In genomic region chr11:120783426-120784063, GRCm38 (mm10) we compare ENCODE assay signal across 8 mouse cellular contexts. TPM values are rescaled to one million over a fixed set of nuclear protein-coding genes. Genes with fewer than 3 reads are reported as not detected.
DNase-seq lines count a peak whose midpoint lies in the region; ATAC-seq and TF ChIP-seq lines count a peak whose summit lies in the region.

No protein-coding gene starts in this region.

- in situ Hi-C loops in CH12.LX (cut with MboI; ENCODE audit: low pct_ligation_motif_present, low pct_unique_long_range_greater_than_20kb, low sequenced_read_pairs): no loop called here

- H3K9me3 ChIP-seq in CH12.LX (replicated peaks; ENCODE audit: low read length): no peaks in the 10 kb centered on the region
- no peaks in the 10 kb centered on the region for H3K9me3 ChIP-seq in limb, embryonic 10.5 days (replicated peaks)
- H3K9me3 ChIP-seq in neural tube, embryonic 14.5 days (ENCODE audit: control insufficient read depth, low read length): no peaks in the 10 kb centered on the region

- TF ChIP-seq EP300 in CH12.LX (IDR thresholded peaks at IDR 0.05; ENCODE audit: low read length): no peak

- H3K36me3 ChIP-seq in CH12.LX (replicated peaks in 1 of 2; ENCODE audit: control insufficient read depth in 1 of 2, insufficient read depth in 1 of 2, low read length in 1 of 2): peaks cover 40 to 65% of the 10 kb centered on the region in 2 experiments
- H3K36me3 ChIP-seq in limb, embryonic 10.5 days: peaks cover 53% of the 10 kb centered on the region
- peaks cover 17% of the 10 kb centered on the region; the same call in 1 of the 2 replicates for H3K36me3 ChIP-seq in neural tube, embryonic 14.5 days (ENCODE audit: control insufficient read depth, insufficient read depth, low read length)

- ATAC-seq in erythroblast, adult 5-6 weeks (replicated peaks; ENCODE audit: low FRiP score, poor library complexity, severe bottlenecking): 0 out of 2 replicates have a peak, but pooled peaks have one; percentile 4
- peak; percentile 49; the same call in 1 of the 2 replicates for ATAC-seq in neural tube, embryonic 14.5 days (ENCODE audit: low read depth)
- ATAC-seq in activated CD4-positive, CD25-positive, alpha-beta regulatory T cell, adult 4 months: no peak

- peak overlapping the region; percentile 60 for H3K4me2 ChIP-seq in CH12.LX (ENCODE audit: insufficient read depth, low read depth, poor library complexity, severe bottlenecking)
- peak overlapping the region; percentile 93 for H3K4me2 ChIP-seq in neural tube, embryonic 14.5 days (ENCODE audit: low read depth, low read length)

- 1% methylated on average over 42 of the region's 42 CpGs for WGBS in limb, embryonic 10.5 days
- 2% methylated on average over 37 of the region's 42 CpGs for WGBS in neural tube, embryonic 14.5 days

- no peak for TF ChIP-seq POLR2A in CH12.LX (IDR thresholded peaks at IDR 0.05; ENCODE audit: low read depth, low read length)

- H3K4me1 ChIP-seq in CH12.LX (ENCODE audit: control insufficient read depth in 1 of 2, insufficient read depth in 2 of 2): peaks cover 10 to 30% of the 10 kb centered on the region in 2 experiments
- peaks cover 26% of the 10 kb centered on the region for H3K4me1 ChIP-seq in limb, embryonic 10.5 days
- H3K4me1 ChIP-seq in neural tube, embryonic 14.5 days (ENCODE audit: control insufficient read depth, insufficient read depth, low read length): peaks cover 19% of the 10 kb centered on the region

- no peak for TF ChIP-seq CTCF in CH12.LX (conservative IDR thresholded peaks at IDR 0.05 in 1 of 2, IDR thresholded peaks at IDR 0.05 in 1 of 2; ENCODE audit: low read depth in 2 of 2, low read length in 2 of 2)

- TF ChIP-seq RAD21 in CH12.LX (IDR thresholded peaks at IDR 0.05; ENCODE audit: low read depth, low read length): no peak

- no peaks in the 10 kb centered on the region for H3K27me3 ChIP-seq in CH12.LX (replicated peaks)
- peaks cover 21% of the 10 kb centered on the region for H3K27me3 ChIP-seq in limb, embryonic 10.5 days (ENCODE audit: low read depth, poor library complexity, severe bottlenecking)
- no peaks in the 10 kb centered on the region for H3K27me3 ChIP-seq in neural tube, embryonic 14.5 days (ENCODE audit: control insufficient read depth, insufficient read depth, low read length)

- DNase-seq in heart, adult 11 months: peak; percentile 94
- no peak for DNase-seq in heart, postnatal 36 days
- no peak for DNase-seq in CH12.LX (ENCODE audit: extremely low read depth)
- DNase-seq in limb, embryonic 10.5 days (ENCODE audit: low spot score): no peak
- DNase-seq in thymus, postnatal 36 days: no peak

- peak overlapping the region; percentile 77 for H3K9ac ChIP-seq in CH12.LX (ENCODE audit: insufficient read depth, low read depth)
- H3K9ac ChIP-seq in neural tube, embryonic 14.5 days (replicated peaks; ENCODE audit: low read depth, low read length): peak overlapping the region; percentile 88

- no peak overlapping the region for H3K27ac ChIP-seq in CH12.LX (ENCODE audit: insufficient read depth, low read depth)
- peak overlapping the region; percentile 90 for H3K27ac ChIP-seq in limb, embryonic 10.5 days
- H3K27ac ChIP-seq in neural tube, embryonic 14.5 days (ENCODE audit: low read depth, low read length): peak overlapping the region; percentile 84

- H3K79me2 ChIP-seq in CH12.LX (replicated peaks; ENCODE audit: control insufficient read depth, extremely low read depth, insufficient read depth, poor library complexity, severe bottlenecking): peaks cover 13% of the 10 kb centered on the region

- dilution Hi-C loops in CH12.LX (cut with MboI; ENCODE audit: extremely low pct_ligation_motif_present, extremely low pct_unique_long_range_greater_than_20kb, low sequenced_read_pairs): no loop called here

- H3K4me3 ChIP-seq in CH12.LX (replicated peaks in 1 of 3; ENCODE audit: low read depth in 2 of 3, low read length in 2 of 3, poor library complexity in 1 of 3): peak overlapping the region; percentile 71 to 91 (median 79)
- peak overlapping the region; percentile 98 for H3K4me3 ChIP-seq in limb, embryonic 10.5 days
- peak overlapping the region; percentile 96 for H3K4me3 ChIP-seq in neural tube, embryonic 14.5 days (ENCODE audit: low read depth, low read length)

- intact Hi-C loops in heart, postnatal 36 days (cut with DNase I): no loop called here

TF ChIP-seq in CH12.LX, 34 proteins besides CTCF, POLR2A, EP300 and RAD21 (continues in another document):
- no peak for TF ChIP-seq ELF1 (IDR thresholded peaks at IDR 0.05; ENCODE audit: low read depth, low read length)
- TF ChIP-seq MAZ (IDR thresholded peaks at IDR 0.05; ENCODE audit: low read depth, low read length): no peak
- no peak for TF ChIP-seq SIN3A (IDR thresholded peaks at IDR 0.05; ENCODE audit: low read length)
- TF ChIP-seq UBTF (IDR thresholded peaks at IDR 0.05; ENCODE audit: low read depth, low read length): no peak
- no peak for TF ChIP-seq SMC3 (IDR thresholded peaks at IDR 0.05; ENCODE audit: low read depth, low read length)
- no peak for TF ChIP-seq ZC3H11A (IDR thresholded peaks at IDR 0.05; ENCODE audit: low read depth, low read length)
- TF ChIP-seq MYC (IDR thresholded peaks at IDR 0.05; ENCODE audit: low read depth, low read length): no peak
- no peak for TF ChIP-seq MAFK (IDR thresholded peaks at IDR 0.05; ENCODE audit: insufficient replicate concordance, low read length)
- no peak; the same call in 1 of the 2 replicates for TF ChIP-seq MXI1 (IDR thresholded peaks at IDR 0.05; ENCODE audit: low read depth, low read length)
- TF ChIP-seq NELFE (IDR thresholded peaks at IDR 0.05; ENCODE audit: low read depth, low read length): no peak
- TF ChIP-seq ZNF384 (IDR thresholded peaks at IDR 0.05; ENCODE audit: low read depth, low read length): no peak
- TF ChIP-seq HCFC1 (IDR thresholded peaks at IDR 0.05; ENCODE audit: low read depth, low read length): no peak

RNA-seq across cellular contexts. Expression of gene Rfng, which starts 0.5 kb away (rescaled TPM):
- total RNA-seq in heart, postnatal 36 days (2021): 10 to 100 TPM; 11.2 to 13.3 TPM
- total RNA-seq in CH12.LX (2012; rRNA removed): 10.0 and 10.4 TPM in 2 replicates
- 3.8 and 4.3 TPM in 2 replicates for total RNA-seq in CH12.LX (2014; rRNA removed)
- 14.2 and 17.6 TPM in 2 replicates for polyA plus RNA-seq in CH12.LX (2012; ENCODE audit: insufficient read length, low read depth)
- 0.58 and 5.0 TPM in 2 replicates for total RNA-seq in erythroblast, adult 5-6 weeks (2015; ENCODE audit: low replicate concordance)
- total RNA-seq in erythroblast, adult 5-6 weeks (2017; ENCODE audit: low replicate concordance): 0.60 and 1.3 TPM in 2 replicates
- polyA plus RNA-seq in limb, embryonic 10.5 days (2016; fragmentation: Nextera tagmentation; extraction: Ambion mirVana): 35.7 and 40.4 TPM in 2 replicates
- 89.6 and 91.1 TPM in 2 replicates for polyA plus RNA-seq in neural tube, embryonic 14.5 days (2014; fragmentation: Nextera tagmentation; extraction: Ambion mirVana)
- polyA plus RNA-seq in activated CD4-positive, CD25-positive, alpha-beta regulatory T cell, adult 4 months (2017; shearing (Covaris generic)): 1 to 10 TPM; 3.5 to 4.9 TPM

RNA-seq across cellular contexts. Expression of gene Gps1, which starts 0.5 kb away (rescaled TPM):
- 10 to 100 TPM; 54.6 to 58.4 TPM for total RNA-seq in heart, postnatal 36 days (2021)
- 174 and 254 TPM in 2 replicates for total RNA-seq in CH12.LX (2012; rRNA removed)
- 184 and 188 TPM in 2 replicates for total RNA-seq in CH12.LX (2014; rRNA removed)
- 141 and 158 TPM in 2 replicates for polyA plus RNA-seq in CH12.LX (2012; ENCODE audit: insufficient read length, low read depth)
- total RNA-seq in erythroblast, adult 5-6 weeks (2015; ENCODE audit: low replicate concordance): 22.8 and 28.4 TPM in 2 replicates
- total RNA-seq in erythroblast, adult 5-6 weeks (2017; ENCODE audit: low replicate concordance): 16.2 and 18.1 TPM in 2 replicates
- polyA plus RNA-seq in limb, embryonic 10.5 days (2016; fragmentation: Nextera tagmentation; extraction: Ambion mirVana): 269 and 270 TPM in 2 replicates
- polyA plus RNA-seq in neural tube, embryonic 14.5 days (2014; fragmentation: Nextera tagmentation; extraction: Ambion mirVana): 302 and 312 TPM in 2 replicates
- polyA plus RNA-seq in activated CD4-positive, CD25-positive, alpha-beta regulatory T cell, adult 4 months (2017; shearing (Covaris generic)): 100 to 1,000 TPM; 118 to 137 TPM

RNA-seq across cellular contexts. Expression of gene Dus1l, which starts 12.7 kb away (rescaled TPM):
- 10 to 100 TPM; 25.0 to 29.0 TPM for total RNA-seq in heart, postnatal 36 days (2021)
- total RNA-seq in CH12.LX (2012; rRNA removed): 120 and 164 TPM in 2 replicates
- 98.7 and 105 TPM in 2 replicates for total RNA-seq in CH12.LX (2014; rRNA removed)
- 155 and 165 TPM in 2 replicates for polyA plus RNA-seq in CH12.LX (2012; ENCODE audit: insufficient read length, low read depth)
- 10.0 and 12.5 TPM in 2 replicates for total RNA-seq in erythroblast, adult 5-6 weeks (2015; ENCODE audit: low replicate concordance)
- 6.4 and 8.5 TPM in 2 replicates for total RNA-seq in erythroblast, adult 5-6 weeks (2017; ENCODE audit: low replicate concordance)
- polyA plus RNA-seq in limb, embryonic 10.5 days (2016; fragmentation: Nextera tagmentation; extraction: Ambion mirVana): 122 and 136 TPM in 2 replicates
- polyA plus RNA-seq in neural tube, embryonic 14.5 days (2014; fragmentation: Nextera tagmentation; extraction: Ambion mirVana): 44.8 and 47.8 TPM in 2 replicates
- 10 to 100 TPM; 30.9 to 31.9 TPM for polyA plus RNA-seq in activated CD4-positive, CD25-positive, alpha-beta regulatory T cell, adult 4 months (2017; shearing (Covaris generic))

RNA-seq across cellular contexts. Expression of gene Hmga1b, which starts 21.0 kb away (rescaled TPM):
- total RNA-seq in heart, postnatal 36 days (2021): 10 to 100 TPM; 22.1 to 34.1 TPM
- 167 and 203 TPM in 2 replicates for total RNA-seq in CH12.LX (2012; rRNA removed)
- total RNA-seq in CH12.LX (2014; rRNA removed): 105 and 126 TPM in 2 replicates
- 368 and 414 TPM in 2 replicates for polyA plus RNA-seq in CH12.LX (2012; ENCODE audit: insufficient read length, low read depth)
- 7.1 and 52.7 TPM in 2 replicates for total RNA-seq in erythroblast, adult 5-6 weeks (2015; ENCODE audit: low replicate concordance)
- 0.77 and 7.7 TPM in 2 replicates for total RNA-seq in erythroblast, adult 5-6 weeks (2017; ENCODE audit: low replicate concordance)
- 9.3 and 20.0 TPM in 2 replicates for polyA plus RNA-seq in limb, embryonic 10.5 days (2016; fragmentation: Nextera tagmentation; extraction: Ambion mirVana)
- polyA plus RNA-seq in neural tube, embryonic 14.5 days (2014; fragmentation: Nextera tagmentation; extraction: Ambion mirVana): 0.52 and 2.1 TPM in 2 replicates
- polyA plus RNA-seq in activated CD4-positive, CD25-positive, alpha-beta regulatory T cell, adult 4 months (2017; shearing (Covaris generic)): 10 to 100 TPM; 35.6 to 69.1 TPM

RNA-seq across cellular contexts. Expression of gene Fasn, which starts 40.8 kb away (rescaled TPM):
- total RNA-seq in heart, postnatal 36 days (2021): 10 to 100 TPM; 17.3 to 65.9 TPM
- total RNA-seq in CH12.LX (2012; rRNA removed) (186 and 279 TPM in 2 replicates), CH12.LX (2014; rRNA removed) (109 and 116 TPM in 2 replicates)
- 241 and 300 TPM in 2 replicates for polyA plus RNA-seq in CH12.LX (2012; ENCODE audit: insufficient read length, low read depth)
- 6.5 and 7.9 TPM in 2 replicates for total RNA-seq in erythroblast, adult 5-6 weeks (2015; ENCODE audit: low replicate concordance)
- 2.6 TPM in 2 replicates for total RNA-seq in erythroblast, adult 5-6 weeks (2017; ENCODE audit: low replicate concordance)
- polyA plus RNA-seq in limb, embryonic 10.5 days (2016; fragmentation: Nextera tagmentation; extraction: Ambion mirVana): 125 and 139 TPM in 2 replicates
- 107 and 117 TPM in 2 replicates for polyA plus RNA-seq in neural tube, embryonic 14.5 days (2014; fragmentation: Nextera tagmentation; extraction: Ambion mirVana)
- polyA plus RNA-seq in activated CD4-positive, CD25-positive, alpha-beta regulatory T cell, adult 4 months (2017; shearing (Covaris generic)): 10 to 100 TPM; 28.8 to 40.3 TPM
